Mouse (Mus musculus) lung, postnatal 14 days (tissue): ENCODE results near the gene Limk1.

Experiments
- DNase-seq: peaks from one replicate; pipeline ENCODE4 v3.0.0; 2021

Gene Limk1

DNA sequence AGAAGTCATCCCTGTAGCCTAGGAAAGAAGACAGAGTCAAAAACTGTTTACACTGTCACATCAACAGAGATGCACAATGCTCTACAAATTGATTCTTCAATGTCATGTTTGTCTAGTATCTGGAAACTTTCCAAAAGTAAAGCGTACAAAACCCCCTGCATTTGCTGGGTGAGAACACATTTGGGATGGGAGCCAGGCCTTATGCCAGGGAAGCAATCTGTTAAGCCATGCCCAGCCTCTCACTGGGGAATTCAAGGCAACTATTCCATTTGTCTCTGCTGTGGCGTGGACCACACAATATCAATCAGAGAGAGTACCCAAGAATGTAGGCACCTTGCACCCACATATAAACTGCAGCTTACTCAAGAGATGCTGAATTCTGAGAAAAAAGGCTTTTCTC is 66.3 kb downstream of the Limk1 start:
- DNase-seq, result no peak

DNA sequence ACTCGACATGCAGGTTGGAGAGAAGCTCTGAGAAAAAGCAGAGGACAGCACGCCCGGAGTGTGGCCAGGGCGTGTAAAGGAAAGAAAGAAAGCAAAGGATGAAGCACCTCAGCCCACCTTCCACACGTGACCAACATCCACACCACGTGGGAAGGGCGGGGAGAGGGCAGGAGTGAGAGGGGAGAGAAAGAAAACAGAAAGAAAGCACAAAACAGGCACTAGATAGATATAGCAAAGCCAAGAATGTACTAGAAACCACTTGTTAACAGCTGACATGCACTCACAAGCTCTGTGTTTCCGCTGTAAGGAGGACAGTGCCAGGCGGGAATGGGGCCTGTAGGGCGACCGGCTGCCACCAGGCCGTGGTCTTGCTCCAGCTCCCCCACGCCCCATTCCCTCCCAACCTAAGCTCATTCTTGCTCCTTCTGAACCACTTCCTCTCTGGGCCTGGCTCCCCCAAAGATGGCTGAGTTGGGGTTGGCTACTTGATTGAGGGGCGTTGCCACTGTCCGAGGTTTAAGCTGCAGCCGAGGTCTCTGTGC is 67.2 kb downstream of the Limk1 start:
- DNase-seq, result no peak

DNA sequence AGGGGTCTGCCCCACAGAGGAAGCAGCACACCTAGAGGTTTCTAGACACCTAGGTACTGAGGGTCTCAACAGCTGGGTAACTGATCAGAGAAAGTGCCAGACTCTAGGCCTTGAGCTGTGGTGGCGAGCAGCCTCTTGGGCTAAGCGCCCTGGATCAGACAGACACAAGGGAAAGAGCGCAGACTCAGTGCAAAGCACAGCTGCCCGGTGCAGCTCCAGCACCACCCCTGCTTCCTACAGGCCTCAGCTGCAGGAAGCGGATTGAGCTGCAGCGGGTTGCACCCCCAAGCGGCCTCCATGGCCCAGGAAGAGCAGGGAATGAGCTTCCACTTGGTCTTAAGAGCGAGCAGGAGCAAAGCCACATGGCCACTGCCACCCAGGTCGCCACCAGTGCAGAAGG is 67.9 kb downstream of the Limk1 start:
- DNase-seq, result no peak

DNA sequence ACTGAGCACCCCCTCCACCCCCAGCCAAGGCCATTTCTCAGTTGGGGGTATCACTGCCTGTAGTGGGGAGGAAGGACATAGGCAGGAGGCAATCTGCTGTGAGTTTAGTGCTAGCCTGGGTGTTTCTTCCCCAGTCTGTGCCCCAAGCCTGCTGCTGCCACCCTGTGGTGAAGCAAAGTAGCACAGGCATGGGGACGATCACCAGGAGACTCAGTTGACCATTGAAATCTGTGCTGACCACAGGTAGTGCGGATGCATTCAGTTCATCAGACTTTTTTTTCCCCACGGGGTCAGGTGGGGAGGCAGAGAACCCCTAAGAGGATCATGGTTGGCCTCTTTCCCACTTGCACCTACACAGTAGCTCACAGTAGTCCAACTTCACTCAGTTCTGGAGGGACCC is 71.3 kb downstream of the Limk1 start:
- DNase-seq, result peak; percentile 80

DNA sequence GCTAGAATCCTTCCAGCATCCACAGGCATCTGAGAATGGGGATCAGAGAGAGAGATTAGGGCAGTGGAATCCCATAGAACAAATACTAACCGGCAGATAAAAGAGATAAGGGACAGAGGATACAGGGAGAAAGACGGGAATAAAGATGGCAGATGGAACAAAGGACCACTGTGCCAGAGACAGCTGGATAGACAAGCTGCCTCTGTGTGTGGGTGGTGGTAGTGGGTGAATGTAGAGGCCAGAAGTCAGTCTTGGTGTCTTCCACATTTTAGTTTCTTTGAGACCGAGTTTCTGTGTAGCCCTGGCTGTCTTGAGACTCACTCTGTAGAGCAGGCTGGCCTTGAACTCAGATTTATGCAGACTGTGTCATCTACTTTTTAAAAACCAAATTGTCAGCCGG is 72.6 kb downstream of the Limk1 start:
- DNase-seq, result no peak

DNA sequence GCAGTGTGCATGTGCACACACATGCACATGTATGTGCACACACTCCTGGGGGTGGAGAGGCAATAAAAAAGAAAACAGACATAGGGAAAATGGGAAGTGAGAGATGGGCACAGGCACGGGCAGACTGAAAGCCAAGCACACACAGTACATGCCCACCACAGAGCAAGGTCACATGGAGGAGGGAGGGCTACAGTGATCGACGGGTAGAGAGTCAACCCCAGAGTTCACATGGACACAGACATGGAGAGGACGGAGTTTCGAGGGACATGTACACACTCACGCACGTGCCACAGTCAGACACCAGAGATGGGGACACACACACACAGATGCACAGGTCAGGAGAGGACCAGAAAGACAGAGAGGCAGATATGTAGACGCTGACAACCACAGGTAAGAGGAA is 73.0 kb downstream of the Limk1 start:
- no peak for DNase-seq

DNA sequence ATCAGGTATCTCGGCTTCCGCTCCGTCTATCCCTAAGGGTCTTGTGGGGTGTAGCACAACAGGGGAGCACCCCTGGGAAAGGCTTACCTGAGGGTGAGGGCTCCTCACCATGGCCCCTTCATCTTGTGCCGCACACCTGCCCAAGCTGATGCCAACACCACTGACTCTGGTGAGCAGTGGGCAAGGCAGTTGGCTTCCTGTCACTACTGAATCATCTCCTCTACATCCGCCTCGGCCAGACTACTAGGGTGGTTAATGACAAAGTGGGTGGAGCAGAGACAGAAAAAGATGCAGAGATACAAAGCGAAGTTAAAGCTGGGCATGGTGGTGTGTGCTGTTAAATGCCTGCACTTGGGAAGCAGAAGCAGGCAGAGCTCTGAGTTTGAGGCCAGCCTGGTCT is 73.6 kb downstream of the Limk1 start, which contains the start of gene Lat2:
Lat2 (minus strand) TSS at position 224 of the 400 bp plus-strand sequence.
- DNase-seq, result no peak

DNA sequence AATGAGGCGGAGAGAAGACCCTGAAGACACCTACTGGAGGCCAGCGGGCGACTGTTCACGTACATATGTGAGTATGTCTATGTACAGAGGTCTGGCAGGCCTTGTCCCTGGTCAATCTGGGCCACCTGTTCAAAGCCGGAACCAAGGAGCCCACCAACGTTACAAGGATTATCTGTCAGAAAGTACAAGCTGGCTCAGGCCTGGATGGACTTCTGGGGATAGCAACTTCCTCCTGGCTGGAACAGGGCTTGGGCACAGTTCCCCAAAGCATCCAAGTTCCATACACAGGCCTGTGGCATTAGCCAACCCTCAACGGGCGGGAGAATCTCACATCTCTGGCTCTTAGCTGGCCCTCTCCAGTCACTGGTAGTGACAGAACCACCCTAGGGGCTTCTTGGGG is 74.1 kb downstream of the Limk1 start:
- no peak for DNase-seq

DNA sequence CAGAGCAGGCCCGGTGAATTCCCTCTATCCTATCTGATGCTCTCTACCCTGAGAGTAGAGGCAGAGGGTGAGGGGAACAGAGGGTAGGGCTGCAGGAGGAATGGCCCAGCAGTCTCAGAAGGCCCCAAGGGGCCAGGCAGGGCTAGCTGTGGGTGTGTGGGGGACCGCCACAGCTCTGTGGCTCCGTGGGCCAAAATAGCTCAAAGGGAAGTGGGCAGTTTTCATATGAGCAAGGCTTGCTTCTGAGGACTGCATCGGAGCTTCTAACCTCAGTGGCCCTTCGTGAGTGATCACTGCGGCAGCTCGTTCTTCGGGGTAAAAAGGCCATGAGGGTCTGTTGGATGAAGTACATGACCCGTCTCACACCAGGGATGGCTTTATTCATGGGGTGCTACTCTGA is 74.7 kb downstream of the Limk1 start:
- no peak for DNase-seq

DNA sequence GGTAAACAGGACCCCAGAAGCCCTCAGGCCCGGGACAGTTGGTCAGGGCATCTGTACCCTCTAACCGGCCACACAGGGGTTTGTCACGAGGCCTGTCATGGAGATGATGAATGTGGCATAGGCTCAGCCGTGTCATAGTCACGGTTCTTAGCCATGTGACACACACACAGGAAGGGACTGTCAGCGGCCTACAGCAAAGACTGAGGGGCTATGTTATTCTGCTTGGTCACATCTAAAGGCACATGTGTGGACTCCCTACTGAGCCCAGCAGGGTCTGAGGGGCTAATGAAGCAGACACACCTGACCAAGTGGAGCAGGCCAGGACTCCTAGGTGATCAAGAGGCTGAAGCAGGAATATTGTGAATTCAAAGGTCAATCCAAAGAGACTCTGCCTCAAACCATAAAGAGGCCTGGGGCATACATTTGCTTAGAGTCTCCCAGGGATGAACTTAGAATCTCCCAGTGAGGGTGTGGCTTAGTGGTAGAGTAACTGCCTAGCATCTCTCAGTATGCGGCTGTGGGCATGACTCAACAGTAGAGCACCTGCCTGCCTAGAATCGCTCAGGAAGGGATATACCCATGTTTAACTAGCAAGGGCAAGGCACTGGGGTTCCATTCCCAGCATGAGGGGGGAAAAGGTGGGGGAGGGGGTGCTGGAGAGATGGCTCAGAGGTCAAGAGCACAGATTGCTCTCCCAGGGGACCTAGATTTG is 76.4 kb downstream of the Limk1 start:
- no peak for DNase-seq

DNA sequence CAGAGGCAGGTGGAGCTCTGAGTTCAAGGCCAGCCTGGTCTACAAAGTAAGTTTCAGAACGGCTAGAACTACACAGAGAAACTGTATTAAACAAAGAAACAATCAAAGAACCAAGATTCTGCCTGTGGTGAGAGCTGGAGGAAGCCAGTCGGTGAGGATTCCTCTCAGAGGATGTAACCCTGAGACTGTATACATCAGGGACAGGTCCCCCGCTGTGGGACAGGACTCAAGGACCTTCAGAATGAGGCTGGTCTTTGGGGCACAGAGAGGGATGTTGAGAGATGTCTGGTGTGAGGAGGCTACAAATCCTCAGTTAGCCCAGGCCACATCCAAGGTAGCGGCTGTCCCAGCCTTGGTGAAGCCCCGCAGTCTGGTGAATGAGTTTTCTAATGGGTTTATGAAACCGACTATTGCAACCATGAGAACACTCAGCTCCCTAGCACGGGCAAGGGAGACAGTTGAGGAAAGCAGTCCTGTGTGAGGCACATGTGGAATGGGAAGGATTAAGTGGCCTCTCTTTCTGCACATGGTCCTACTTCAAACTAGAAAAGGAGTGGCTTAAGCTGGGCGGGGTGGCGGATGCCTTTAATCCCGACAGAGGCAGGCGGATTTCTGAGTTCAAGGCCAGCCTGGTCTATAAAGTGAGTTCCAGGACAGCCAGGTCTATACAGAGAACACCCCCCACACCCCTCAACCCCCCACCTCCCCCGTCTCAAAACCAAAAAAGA is 78.3 kb downstream of the Limk1 start:
- DNase-seq, result no peak

DNA sequence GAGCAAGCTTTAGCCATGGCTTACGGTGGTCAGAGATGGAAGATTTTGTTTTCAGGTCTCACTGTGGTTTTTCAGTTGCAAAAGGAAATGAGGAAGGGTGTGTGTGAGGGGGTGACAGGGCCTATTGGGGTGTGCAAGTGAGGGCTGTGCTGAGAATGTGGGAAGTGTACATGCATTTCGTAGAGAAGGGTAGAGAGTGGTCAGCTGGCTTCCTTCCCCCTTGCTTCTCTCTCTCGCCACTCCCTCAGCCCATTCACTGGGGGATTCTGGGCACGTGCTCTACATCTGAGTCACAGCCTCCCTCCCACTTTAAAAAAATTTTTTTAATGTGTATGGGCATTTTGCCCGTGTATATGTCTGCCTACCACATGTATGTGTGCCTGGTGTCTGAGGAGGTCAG is 81.3 kb downstream of the Limk1 start:
- no peak for DNase-seq

DNA sequence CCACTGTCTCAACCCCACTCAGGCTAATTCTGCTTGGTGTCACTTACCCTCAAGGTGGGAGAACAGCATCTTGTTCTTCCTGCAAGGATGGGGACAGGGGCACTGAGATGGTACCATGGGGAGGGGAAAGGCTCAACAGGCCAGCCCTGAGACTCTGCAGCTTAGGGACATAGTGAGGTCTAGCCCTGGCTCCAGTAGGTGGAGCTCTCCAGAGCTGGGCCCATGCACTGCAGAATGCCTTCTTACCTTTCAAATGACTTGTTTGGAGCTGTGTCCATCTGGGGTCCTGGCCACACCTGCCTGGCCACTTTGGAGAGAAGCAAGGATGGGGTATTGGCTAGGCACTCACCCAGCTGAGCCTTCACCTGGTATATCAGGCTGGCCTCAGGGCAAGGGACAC is 82.1 kb downstream of the Limk1 start:
- DNase-seq, result no peak
